Mouse (Mus musculus) intestine, embryonic 15.5 days (tissue): Measurements from ENCODE around the gene Dcun1d4. TPM values are rescaled to one million over a fixed set of nuclear protein-coding genes. Genes with fewer than 3 reads are reported as not detected.
"Not testable (repeated sequence)": the region's sequence is repeated elsewhere in the genome, so short reads cannot be mapped to it uniquely, and the experiment has no call there.

Source experiments
- ATAC-seq: fragments of 200-750 bp; cut with Nextera tagmentation; 2 replicates; pipeline ENCODE4 v1.8.0; 2017; ENCODE audit warnings: moderate TSS enrichment, moderate library complexity
- H3K27ac ChIP-seq: fragments of 300-500 bp; sonication (generic); 2 replicates; pipeline ENCODE4 v1.5.1; 2015; ENCODE audit warnings: mild to moderate bottlenecking, inconsistent platforms
- H3K27me3 ChIP-seq: fragments of 300-500 bp; sonication (generic); replicated peaks from 2 replicates; pipeline ENCODE4 v1.6.1; 2015; ENCODE audit warnings: inconsistent platforms
- H3K36me3 ChIP-seq: fragments of 300-500 bp; sonication (generic); 2 replicates; pipeline ENCODE4 v1.6.1; 2015; ENCODE audit warnings: inconsistent platforms
- H3K4me1 ChIP-seq: fragments of 300-500 bp; sonication (generic); replicated peaks from 2 replicates; pipeline ENCODE4 v1.6.1; 2015; ENCODE audit warnings: inconsistent platforms
- H3K4me2 ChIP-seq: fragments of 300-500 bp; sonication (generic); replicated peaks from 2 replicates; pipeline ENCODE4 v1.6.1; 2015; ENCODE audit warnings: mild to moderate bottlenecking, inconsistent platforms
- H3K4me3 ChIP-seq: fragments of 300-500 bp; sonication (generic); replicated peaks from 2 replicates; pipeline ENCODE4 v1.5.1; 2015; ENCODE audit warnings: inconsistent platforms
- H3K9ac ChIP-seq: fragments of 300-500 bp; sonication (generic); 2 replicates; pipeline ENCODE4 v1.6.1; 2015; ENCODE audit warnings: inconsistent platforms
- H3K9me3 ChIP-seq: fragments of 300-500 bp; sonication (generic); 2 replicates; pipeline ENCODE4 v1.6.1; 2016; ENCODE audit warnings: inconsistent platforms
- WGBS: fragments of 180-500 bp; shearing (Covaris S2); methylation state at CpG from one replicate; pipeline ENCODE4 v1.1.7; 2015; 5-methylcytosine and 5-hydroxymethylcytosine counted together
- polyA plus RNA-seq: library from polyadenylated mRNA; unstranded; fragments of >200 nt; fragmentation: Nextera tagmentation; extraction: Ambion mirVana; gene quantifications from 2 replicates; pipeline ENCODE4 v1.2.1, GENCODE M21; 2015

The Dcun1d4 gene
- polyA plus RNA-seq, 1 experiment from 2014 or later = 20.9 TPM

GRCm38 (mm10) chr5:73584011-73584410 is 103.2 kb downstream of the Dcun1d4 start:
- not testable (repeated sequence) for H3K9ac ChIP-seq, H3K27me3 ChIP-seq, H3K4me1 ChIP-seq, H3K4me2 ChIP-seq, H3K27ac ChIP-seq, H3K9me3 ChIP-seq, H3K4me3 ChIP-seq, H3K36me3 ChIP-seq, ATAC-seq
- WGBS = 79% methylated on average over 6 of the region's 6 CpGs

DNA sequence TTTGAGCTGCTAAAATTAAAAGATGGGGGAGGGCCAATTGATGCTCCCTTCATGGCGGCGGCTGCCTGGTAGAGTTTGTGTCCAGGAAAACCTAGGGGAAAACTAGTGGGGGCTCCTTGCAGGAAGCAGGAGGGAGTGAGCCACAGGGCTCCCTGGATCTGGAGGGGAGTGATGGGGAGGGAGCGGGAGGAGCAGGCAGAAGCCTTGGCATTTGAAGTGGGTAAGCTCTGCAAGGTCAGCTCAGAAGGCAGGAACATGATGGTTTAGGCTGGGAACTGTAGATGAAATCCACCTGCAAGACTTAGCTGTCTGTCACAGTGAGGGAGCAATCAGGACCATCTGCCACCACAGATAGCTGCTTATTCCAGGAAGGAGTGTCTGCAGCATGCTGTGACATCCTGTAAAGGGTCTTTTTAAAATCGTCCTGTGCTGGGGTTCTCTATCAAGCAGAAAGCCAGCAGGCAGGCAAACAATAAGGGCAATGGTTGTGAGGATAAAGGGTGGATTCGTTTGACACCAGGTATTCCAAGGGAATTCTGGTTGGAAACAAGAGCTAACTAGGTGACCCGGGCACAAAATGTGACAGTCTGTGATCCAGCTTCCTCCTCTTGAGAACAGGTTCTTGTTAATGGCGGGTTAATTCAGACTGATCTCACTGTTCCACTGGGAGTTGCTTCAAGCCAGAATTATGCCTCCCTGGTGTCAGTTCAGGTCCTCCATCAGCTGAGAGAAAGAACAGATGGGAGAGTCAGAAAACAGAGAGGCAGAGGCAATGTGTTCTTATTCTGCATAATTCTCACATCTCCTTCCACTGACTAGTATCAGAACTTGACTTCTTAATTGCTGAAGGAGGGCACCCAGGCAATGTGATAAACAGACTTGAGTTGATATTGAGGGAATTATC is 104.7 kb downstream of the Dcun1d4 start:
- ATAC-seq = no peak
- Histone ChIP-seq H3K9ac (no peak overlapping the region), H3K36me3 (no peaks in the 10 kb centered on the region), H3K27me3 (no peaks in the 10 kb centered on the region), H3K4me3 (no peak overlapping the region), H3K4me2 (no peak overlapping the region), H3K27ac (no peak overlapping the region), H3K4me1 (no peaks in the 10 kb centered on the region), H3K9me3 (no peaks in the 10 kb centered on the region)
- 48% methylated on average over 7 of the region's 7 CpGs for WGBS

- ATAC-seq = no peak
These were observed 105.8 kb downstream of the Dcun1d4 start for GRCm38 (mm10) chr5:73586597-73586996.

GRCm38 (mm10) chr5:73587119-73587518 is 106.3 kb downstream of the Dcun1d4 start:
- no peaks in the 10 kb centered on the region for H3K4me1 ChIP-seq
- H3K27me3 ChIP-seq = no peaks in the 10 kb centered on the region
- H3K9me3 ChIP-seq = no peaks in the 10 kb centered on the region
- no peak overlapping the region for H3K27ac ChIP-seq
- peak; percentile 76 for ATAC-seq
- H3K36me3 ChIP-seq = no peaks in the 10 kb centered on the region
- no peak overlapping the region for H3K4me3 ChIP-seq
- WGBS = 49% methylated on average over 3 of the region's 3 CpGs
- H3K9ac ChIP-seq = no peak overlapping the region
- H3K4me2 ChIP-seq = no peak overlapping the region

More at GRCm38 (mm10) chr5:73586597-73586996, 105.8 kb downstream of the Dcun1d4 start:
- no peak overlapping the region for H3K4me2 ChIP-seq
- no peak overlapping the region for H3K9ac ChIP-seq
- 45% methylated on average over 4 of the region's 4 CpGs for WGBS
- no peaks in the 10 kb centered on the region for H3K27me3 ChIP-seq
- no peaks in the 10 kb centered on the region for H3K9me3 ChIP-seq
- no peak overlapping the region for H3K27ac ChIP-seq
- no peaks in the 10 kb centered on the region for H3K4me1 ChIP-seq
- H3K36me3 ChIP-seq = no peaks in the 10 kb centered on the region
- no peak overlapping the region for H3K4me3 ChIP-seq

DNA sequence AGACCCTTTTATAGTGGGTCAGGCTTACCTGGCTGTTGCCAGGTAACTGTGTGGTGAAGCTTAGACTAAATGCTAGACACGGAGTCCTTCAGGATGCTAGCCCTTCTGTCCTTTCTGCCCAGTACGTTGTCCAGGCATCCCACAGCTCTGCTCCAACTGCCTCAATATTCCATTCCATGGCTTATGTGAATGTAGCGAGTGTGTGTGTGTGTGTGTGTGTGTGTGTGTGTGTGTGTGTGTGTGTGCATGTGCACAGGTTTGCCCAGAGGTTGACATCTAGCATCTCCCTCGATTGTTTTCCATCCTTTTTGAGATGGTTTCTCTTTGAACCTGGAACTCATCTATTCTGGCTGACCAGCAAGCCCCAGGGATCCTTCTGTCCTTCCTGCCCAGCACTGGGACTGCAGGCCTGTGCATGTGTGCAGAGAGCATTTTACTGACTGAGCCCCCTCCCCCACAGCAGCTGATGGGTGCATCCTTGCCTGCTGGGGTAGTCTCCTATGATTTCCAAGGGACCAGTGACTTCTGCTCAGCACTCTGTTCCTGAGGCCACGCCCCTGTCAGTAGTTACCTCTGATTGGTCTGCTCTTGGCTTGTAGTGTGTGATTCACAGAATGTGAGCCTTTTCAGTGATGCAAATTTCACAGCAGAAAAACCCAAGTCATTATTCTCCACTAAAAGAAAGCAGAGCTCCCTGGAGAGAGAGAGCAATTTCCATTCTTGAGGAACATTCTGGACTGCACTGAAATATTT is 118.3 kb downstream of the Dcun1d4 start:
- Histone ChIP-seq H3K27me3 (no peaks in the 10 kb centered on the region), H3K9ac (no peak overlapping the region), H3K4me1 (no peaks in the 10 kb centered on the region), H3K36me3 (no peaks in the 10 kb centered on the region), H3K9me3 (no peaks in the 10 kb centered on the region), H3K27ac (no peak overlapping the region), H3K4me3 (no peak overlapping the region), H3K4me2 (no peak overlapping the region)
- WGBS = 66% methylated on average over 5 of the region's 5 CpGs
- ATAC-seq = no peak

DNA sequence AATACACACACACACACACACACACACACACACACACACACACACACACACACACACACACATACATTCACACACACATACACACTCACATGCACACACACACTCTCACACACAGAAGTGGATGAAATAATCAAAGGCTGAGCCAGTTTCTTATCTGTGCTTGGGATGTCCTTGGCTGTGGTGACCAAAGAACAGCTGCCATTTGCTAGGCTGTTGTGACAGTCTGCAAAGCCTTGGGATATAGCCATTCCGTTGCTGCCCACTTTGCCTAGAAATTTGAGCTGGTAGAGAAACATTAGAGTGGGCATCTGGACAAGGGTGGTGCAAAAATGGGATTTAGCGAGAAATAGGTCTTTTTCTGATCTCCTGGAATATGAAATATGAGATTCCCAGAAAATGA is 119.2 kb downstream of the Dcun1d4 start:
- no peak overlapping the region for H3K27ac ChIP-seq

DNA sequence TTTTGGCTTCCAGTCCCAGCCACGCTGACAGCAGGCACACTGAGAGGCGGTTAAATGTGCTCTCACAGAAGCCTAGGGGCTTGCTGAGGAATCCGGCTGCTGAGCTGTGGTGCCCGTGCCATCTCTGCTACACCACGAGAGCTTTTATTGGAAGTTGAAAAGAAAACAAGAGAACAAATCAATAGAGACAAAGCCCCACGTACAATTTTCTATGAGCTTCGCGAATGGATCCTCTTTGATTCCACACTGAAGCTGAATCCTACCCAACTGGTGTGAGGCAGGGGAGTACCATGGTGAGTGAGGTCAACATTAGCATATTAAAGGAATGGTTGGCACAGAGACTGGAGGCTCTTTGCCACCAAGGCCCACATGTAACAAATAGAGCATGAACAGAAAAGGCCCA is 120.6 kb downstream of the Dcun1d4 start:
- Histone ChIP-seq H3K4me2 (no peak overlapping the region), H3K27ac (no peak overlapping the region), H3K9me3 (no peaks in the 10 kb centered on the region), H3K9ac (no peak overlapping the region), H3K27me3 (no peaks in the 10 kb centered on the region), H3K4me3 (no peak overlapping the region), H3K36me3 (no peaks in the 10 kb centered on the region), H3K4me1 (no peaks in the 10 kb centered on the region)
- ATAC-seq = no peak
- WGBS = 77% methylated on average over 8 of the region's 8 CpGs

More for the DNA sequence above, 119.2 kb downstream of the Dcun1d4 start:
- 78% methylated on average over 2 of the region's 2 CpGs for WGBS
- Histone ChIP-seq H3K4me2 (no peak overlapping the region), H3K9ac (no peak overlapping the region), H3K4me1 (no peaks in the 10 kb centered on the region), H3K4me3 (no peak overlapping the region), H3K9me3 (no peaks in the 10 kb centered on the region), H3K27me3 (no peaks in the 10 kb centered on the region), H3K36me3 (no peaks in the 10 kb centered on the region)
- ATAC-seq = no peak

- no peaks in the 10 kb centered on the region for H3K27me3 ChIP-seq
- H3K9ac ChIP-seq = no peak overlapping the region
- no peaks in the 10 kb centered on the region for H3K4me1 ChIP-seq
- no peak overlapping the region for H3K27ac ChIP-seq
- H3K9me3 ChIP-seq = no peaks in the 10 kb centered on the region
- 73% methylated on average over 3 of the region's 3 CpGs for WGBS
- H3K4me2 ChIP-seq = no peak overlapping the region
- H3K4me3 ChIP-seq = no peak overlapping the region
- no peak for ATAC-seq
- H3K36me3 ChIP-seq = no peaks in the 10 kb centered on the region
These were observed 122.1 kb downstream of the Dcun1d4 start for GRCm38 (mm10) chr5:73602865-73603264.

- Histone ChIP-seq H3K4me1 (no peaks in the 10 kb centered on the region), H3K36me3 (no peaks in the 10 kb centered on the region), H3K9me3 (no peaks in the 10 kb centered on the region), H3K4me3 (no peak overlapping the region), H3K27ac (no peak overlapping the region), H3K27me3 (no peaks in the 10 kb centered on the region), H3K9ac (no peak overlapping the region), H3K4me2 (no peak overlapping the region)
- ATAC-seq = no peak
- 88% methylated on average over 6 of the region's 6 CpGs for WGBS
These were observed 123.7 kb downstream of the Dcun1d4 start for GRCm38 (mm10) chr5:73604542-73604941.

DNA sequence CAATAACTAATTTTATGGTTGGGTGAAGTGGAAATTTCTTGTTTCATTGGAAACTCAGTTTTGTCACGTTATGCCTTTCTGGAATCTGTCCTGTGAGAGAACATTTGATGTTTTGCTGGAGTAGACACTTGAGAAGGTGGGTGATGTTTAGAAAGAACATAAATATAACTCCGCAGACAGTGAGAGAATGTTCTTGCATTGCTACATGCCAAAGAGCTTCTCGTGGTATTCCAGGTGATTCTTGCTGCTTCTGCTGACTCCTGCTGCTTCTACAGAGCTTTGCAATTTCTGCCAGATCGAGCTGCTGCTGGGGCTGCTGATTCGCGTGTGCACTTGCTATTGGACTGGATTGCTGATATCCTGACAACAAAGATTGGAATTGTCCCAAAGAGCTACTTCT is 124.2 kb downstream of the Dcun1d4 start:
- H3K9me3 ChIP-seq = no peaks in the 10 kb centered on the region
- no peak for ATAC-seq
- no peaks in the 10 kb centered on the region for H3K36me3 ChIP-seq
- WGBS = 85% methylated on average over 6 of the region's 6 CpGs
- H3K9ac ChIP-seq = no peak overlapping the region
- H3K27ac ChIP-seq = no peak overlapping the region
- H3K27me3 ChIP-seq = no peaks in the 10 kb centered on the region
- no peaks in the 10 kb centered on the region for H3K4me1 ChIP-seq
- H3K4me3 ChIP-seq = no peak overlapping the region
- no peak overlapping the region for H3K4me2 ChIP-seq
